In the genomic region with DNA sequence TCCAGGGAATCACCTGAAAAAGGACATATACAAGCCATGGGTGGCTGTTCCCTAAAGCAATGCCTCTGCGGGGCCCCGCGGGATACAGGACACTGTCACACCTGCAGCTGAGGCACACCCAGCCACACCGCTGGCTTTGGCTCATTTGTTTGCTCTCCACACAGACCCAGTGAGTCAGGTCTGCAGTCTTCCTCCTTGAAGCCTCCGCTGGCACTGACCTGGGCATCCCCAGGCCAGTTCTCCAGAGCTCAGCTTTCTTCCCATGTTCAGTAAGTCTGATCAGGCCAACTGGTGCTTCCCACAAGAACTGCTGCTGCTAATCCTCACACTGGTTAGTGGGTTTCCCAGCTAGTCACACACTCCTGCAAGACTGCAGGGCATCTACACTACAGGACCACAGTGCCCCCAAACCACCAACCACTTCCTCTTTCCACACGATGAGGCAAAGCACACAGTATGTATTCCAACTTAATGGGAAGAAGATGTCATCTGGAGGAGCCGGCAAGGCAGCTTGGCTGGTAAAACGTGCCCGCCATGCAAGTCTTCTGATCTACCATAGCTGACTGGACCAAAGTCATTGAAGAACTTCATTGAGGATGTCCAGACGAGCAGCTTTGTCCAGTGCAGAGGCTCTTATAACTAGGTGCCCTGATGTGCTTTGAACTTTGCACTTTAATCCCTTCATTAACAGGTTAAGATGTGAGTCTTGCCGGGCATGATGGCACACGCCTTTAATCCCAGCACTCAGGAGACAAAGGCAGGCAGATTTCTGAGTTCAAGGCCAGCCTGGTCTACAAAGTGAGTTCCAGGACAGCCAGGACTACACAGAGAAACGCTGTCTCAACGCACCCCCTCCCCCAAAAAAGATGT, we compare ENCODE assay signal across 18 mouse cellular contexts. TPM values are rescaled to one million over a fixed set of nuclear protein-coding genes. Genes with fewer than 3 reads are reported as not detected.
DNase-seq lines count a peak whose midpoint lies in the region; ATAC-seq and TF ChIP-seq lines count a peak whose summit lies in the region.
"Had no signal": no experiment of that assay in that cellular context is flagged by ENCODE, and none has a peak within 500 bp of the region (broad histone marks: within the 10 kb centered on the region; RNA-seq: fewer than 3 reads in every experiment).

No protein-coding gene starts in this region.

- H3K4me1 ChIP-seq in MEL (ENCODE audit: control insufficient read depth in 1 of 2, insufficient read depth in 2 of 2, low read length in 2 of 2): peaks cover 2 to 11% of the 10 kb centered on the region in 2 experiments; a peak in 2 of 4 replicates
- H3K4me1 ChIP-seq in megakaryocyte, embryonic 14.5 days: peaks cover 71% of the 10 kb centered on the region
- H3K4me1 ChIP-seq in intestine, embryonic 15.5 days (replicated peaks): no peaks in the 10 kb centered on the region; the same call in 1 of the 2 replicates
- H3K4me1 ChIP-seq: embryonic facial prominence, embryonic 15.5 days; forebrain, embryonic 12.5 days; heart, embryonic 13.5 days; hindbrain, embryonic 10.5 days had no signal

- H3K36me3 ChIP-seq in MEL (ENCODE audit: control insufficient read depth in 1 of 2, insufficient read depth in 2 of 2, low read length in 2 of 2): peaks cover under 1 to 6% of the 10 kb centered on the region in 2 experiments
- H3K36me3 ChIP-seq in megakaryocyte, embryonic 14.5 days (replicated peaks; ENCODE audit: low read length): peaks cover 97% of the 10 kb centered on the region
- H3K36me3 ChIP-seq in intestine, embryonic 15.5 days: no peaks in the 10 kb centered on the region
- H3K36me3 ChIP-seq: embryonic facial prominence, embryonic 15.5 days; forebrain, embryonic 12.5 days; heart, embryonic 13.5 days; hindbrain, embryonic 10.5 days had no signal

- DNase-seq in kidney, adult 9 months: peak; percentile 68
- no peak for DNase-seq in kidney, postnatal 14 days
- DNase-seq in MEL (ENCODE audit: low read depth, low spot score): peak; percentile 70
- peak; percentile 48 to 51 for DNase-seq in thymus, postnatal 10 days (ENCODE audit: low spot score in 2 of 2)
- no peak for DNase-seq in adrenal gland, adult 8-10 months
- DNase-seq: cerebellum, adult 11 months; cerebellum, postnatal 25 days; liver, embryonic 13.5 days; midbrain, embryonic 14.5 days had no signal

- TF ChIP-seq EP300 in MEL (IDR thresholded peaks at IDR 0.05; ENCODE audit: low read depth in 1 of 2, low read length in 2 of 2): no peak

- H3K9me3 ChIP-seq in MEL (replicated peaks; ENCODE audit: insufficient read depth, low read length): no peaks in the 10 kb centered on the region
- no peaks in the 10 kb centered on the region for H3K9me3 ChIP-seq in megakaryocyte, embryonic 14.5 days
- H3K9me3 ChIP-seq in intestine, embryonic 15.5 days: no peaks in the 10 kb centered on the region
- H3K9me3 ChIP-seq: embryonic facial prominence, embryonic 15.5 days; forebrain, embryonic 12.5 days; heart, embryonic 13.5 days; hindbrain, embryonic 10.5 days; liver, embryonic 13.5 days had no signal

- TF ChIP-seq POLR2A in MEL (IDR thresholded peaks at IDR 0.05; ENCODE audit: control insufficient read depth in 1 of 2, insufficient read depth in 1 of 2, low read depth in 1 of 2, low read length in 2 of 2, poor library complexity in 1 of 2): no peak

- H3K79me2 ChIP-seq in MEL (ENCODE audit: control insufficient read depth, insufficient read depth, low read length, poor library complexity): peaks cover 4% of the 10 kb centered on the region; the same call in 1 of the 2 replicates

- no peak for TF ChIP-seq RAD21 in MEL (IDR thresholded peaks at IDR 0.05; ENCODE audit: low read depth, low read length)

- H3K27me3 ChIP-seq in MEL (ENCODE audit: control insufficient read depth in 1 of 2, insufficient read depth in 2 of 2, low read length in 2 of 2): no peaks in the 10 kb centered on the region
- H3K27me3 ChIP-seq in megakaryocyte, embryonic 14.5 days (replicated peaks): no peaks in the 10 kb centered on the region
- no peaks in the 10 kb centered on the region for H3K27me3 ChIP-seq in intestine, embryonic 15.5 days (replicated peaks)
- H3K27me3 ChIP-seq: embryonic facial prominence, embryonic 15.5 days; forebrain, embryonic 12.5 days; heart, embryonic 13.5 days; liver, embryonic 13.5 days had no signal

- no peak overlapping the region for H3K4me2 ChIP-seq in intestine, embryonic 15.5 days (replicated peaks)
- H3K4me2 ChIP-seq: embryonic facial prominence, embryonic 15.5 days; forebrain, embryonic 12.5 days; heart, embryonic 13.5 days; liver, embryonic 13.5 days had no signal

- ATAC-seq in intestine, embryonic 15.5 days: no peak
- ATAC-seq in megakaryocyte-erythroid progenitor cell, adult 5-6 weeks (replicated peaks; ENCODE audit: low FRiP score, low TSS enrichment, poor library complexity, severe bottlenecking): no peak
- ATAC-seq: lung, postnatal 0 days had no signal

- no peak for TF ChIP-seq CTCF in MEL (IDR thresholded peaks at IDR 0.05 in 2 of 3, conservative IDR thresholded peaks at IDR 0.05 in 1 of 3; ENCODE audit: control insufficient read depth in 1 of 3, insufficient read depth in 1 of 3, low read depth in 2 of 3, low read length in 3 of 3, poor library complexity in 1 of 3, severe bottlenecking in 1 of 3)

- H3K9ac ChIP-seq in MEL (ENCODE audit: control insufficient read depth, low read depth, low read length, poor library complexity, severe bottlenecking): no peak overlapping the region
- H3K9ac ChIP-seq in intestine, embryonic 15.5 days: no peak overlapping the region
- H3K9ac ChIP-seq: embryonic facial prominence, embryonic 15.5 days; forebrain, embryonic 12.5 days; heart, embryonic 13.5 days; liver, embryonic 13.5 days had no signal

- H3K27ac ChIP-seq in MEL (ENCODE audit: control insufficient read depth, low read depth, low read length): no peak overlapping the region
- no peak overlapping the region for H3K27ac ChIP-seq in intestine, embryonic 15.5 days
- H3K27ac ChIP-seq: embryonic facial prominence, embryonic 15.5 days; forebrain, embryonic 12.5 days; heart, embryonic 13.5 days; hindbrain, embryonic 10.5 days; layer of hippocampus, adult 2 months; liver, embryonic 13.5 days had no signal

- 82% methylated on average over 14 of the region's 14 CpGs for WGBS in intestine, embryonic 15.5 days

- no peak overlapping the region for H3K4me3 ChIP-seq in MEL (ENCODE audit: control insufficient read depth in 1 of 2, insufficient read depth in 1 of 2, low read depth in 2 of 2, low read length in 2 of 2)
- H3K4me3 ChIP-seq in megakaryocyte, embryonic 14.5 days (replicated peaks): peak overlapping the region; percentile 59
- no peak overlapping the region for H3K4me3 ChIP-seq in intestine, embryonic 15.5 days (replicated peaks)
- H3K4me3 ChIP-seq: embryonic facial prominence, embryonic 15.5 days; forebrain, embryonic 12.5 days; heart, embryonic 13.5 days; hindbrain, embryonic 10.5 days; layer of hippocampus, adult 2 months; liver, embryonic 13.5 days had no signal

TF ChIP-seq in MEL, 35 proteins besides CTCF, POLR2A, EP300 and RAD21:
- TF ChIP-seq MAX (IDR thresholded peaks at IDR 0.05; ENCODE audit: low read length): no peak
- no peak for TF ChIP-seq NELFE (IDR thresholded peaks at IDR 0.05; ENCODE audit: low read depth, low read length)
- 0 out of 2 replicates have a peak, but pooled peaks have one; percentile 7 for TF ChIP-seq ETS1 (IDR thresholded peaks at IDR 0.05; ENCODE audit: low read depth, low read length)

RNA-seq across cellular contexts. Expression of a gene that starts 14.6 kb away (rescaled TPM):
- total RNA-seq in MEL (2012; rRNA removed): 27.5 and 28.2 TPM in 2 replicates
- polyA plus RNA-seq in MEL (2012; ENCODE audit: insufficient read depth in 1 of 2, insufficient read length in 2 of 2, low read depth in 1 of 2, low replicate concordance in 2 of 2, missing spikeins in 1 of 2): 10 to 100 TPM in 1 of 2 experiments, not detected in 1; 50.2 TPM
- polyA plus RNA-seq in megakaryocyte, embryonic 14.5 days (2012; ENCODE audit: insufficient read depth, low replicate concordance): 12.3 and 13.6 TPM in 2 replicates
- total RNA-seq in adrenal gland, adult 8-10 months (2022): 1 to 10 TPM; 3.9 to 9.2 (median 4.7) TPM
- 20.9 and 21.0 TPM in 2 replicates for polyA plus RNA-seq in intestine, embryonic 15.5 days (2015; fragmentation: Nextera tagmentation; extraction: Ambion mirVana)
- total RNA-seq in megakaryocyte-erythroid progenitor cell, adult 5-6 weeks (2014; fragmentation: Nextera tagmentation): 55.4 TPM in 2 replicates
- total RNA-seq in megakaryocyte-erythroid progenitor cell, adult 5-6 weeks (2017): 23.7 and 25.8 TPM in 2 replicates

Comparison
In these comparisons a context has a peak if more than half of its experiments do, and no peak if none do; other contexts are left out.
1. DNase-seq: peak in kidney, adult 9 months (single experiment), MEL (single experiment) and thymus, postnatal 10 days (2 of 2); none in kidney, postnatal 14 days (single experiment) and adrenal gland, adult 8-10 months (single experiment).